Mouse (Mus musculus): ENCODE data around the gene Magi3. TPM values are rescaled to one million over a fixed set of nuclear protein-coding genes. Genes with fewer than 3 reads are reported as not detected.

The Magi3 gene
- polyA plus RNA-seq, 1 experiment: 4.1 TPM

DNA sequence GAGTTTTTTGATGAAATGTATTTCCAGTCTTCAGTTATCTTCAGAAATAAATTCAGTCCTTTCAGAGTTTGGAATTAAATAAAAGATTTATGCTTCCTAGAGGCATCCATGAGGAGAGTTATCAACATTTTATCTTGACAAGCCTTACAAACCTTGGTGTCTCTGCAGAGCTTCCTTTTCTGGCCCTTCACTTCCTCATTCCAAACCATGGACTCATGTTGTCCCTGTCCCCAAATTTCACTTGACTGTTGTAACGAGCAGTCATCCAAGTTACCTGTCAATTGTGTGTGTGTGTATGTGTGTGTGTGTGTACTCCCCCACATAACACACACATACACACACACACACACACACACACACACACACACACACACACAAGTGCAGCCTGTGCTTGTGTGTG lies 26.9 kb upstream of the Magi3 start:
- Histone ChIP-seq H3K36me3 (ENCODE audit: control insufficient read depth, insufficient read depth, low read length) (no peaks in the 10 kb centered on the region), H3K4me1 (ENCODE audit: control insufficient read depth, insufficient read depth, low read length) (peaks cover 3% of the 10 kb centered on the region; the same call in 1 of the 2 replicates), H3K27me3 (ENCODE audit: control insufficient read depth, insufficient read depth, low read length) (no peaks in the 10 kb centered on the region), H3K4me3 (ENCODE audit: control insufficient read depth, low read depth, low read length) (no peak overlapping the region), H3K27ac (ENCODE audit: control insufficient read depth, insufficient read depth, low read depth, low read length) (no peak overlapping the region)
- TF ChIP-seq POLR2A (IDR thresholded peaks at IDR 0.05; ENCODE audit: control insufficient read depth, low read depth, low read length) (no peak), CTCF (IDR thresholded peaks at IDR 0.05; ENCODE audit: control insufficient read depth, insufficient read depth, insufficient replicate concordance, low read depth, low read length) (no peak)

- H3K4me3 ChIP-seq (ENCODE audit: control insufficient read depth, low read depth, low read length): no peak overlapping the region
- no peak for TF ChIP-seq CTCF (IDR thresholded peaks at IDR 0.05; ENCODE audit: control insufficient read depth, insufficient read depth, insufficient replicate concordance, low read depth, low read length)
- no peak for TF ChIP-seq POLR2A (IDR thresholded peaks at IDR 0.05; ENCODE audit: control insufficient read depth, low read depth, low read length)
- no peaks in the 10 kb centered on the region for H3K27me3 ChIP-seq (ENCODE audit: control insufficient read depth, insufficient read depth, low read length)
- no peak overlapping the region for H3K27ac ChIP-seq (ENCODE audit: control insufficient read depth, insufficient read depth, low read depth, low read length)
- H3K4me1 ChIP-seq (ENCODE audit: control insufficient read depth, insufficient read depth, low read length): peaks cover 3% of the 10 kb centered on the region; the same call in 1 of the 2 replicates
- H3K36me3 ChIP-seq (ENCODE audit: control insufficient read depth, insufficient read depth, low read length): no peaks in the 10 kb centered on the region
Measured at GRCm38 (mm10) chr3:104244373-104244772, 24.2 kb upstream of the Magi3 start.

DNA sequence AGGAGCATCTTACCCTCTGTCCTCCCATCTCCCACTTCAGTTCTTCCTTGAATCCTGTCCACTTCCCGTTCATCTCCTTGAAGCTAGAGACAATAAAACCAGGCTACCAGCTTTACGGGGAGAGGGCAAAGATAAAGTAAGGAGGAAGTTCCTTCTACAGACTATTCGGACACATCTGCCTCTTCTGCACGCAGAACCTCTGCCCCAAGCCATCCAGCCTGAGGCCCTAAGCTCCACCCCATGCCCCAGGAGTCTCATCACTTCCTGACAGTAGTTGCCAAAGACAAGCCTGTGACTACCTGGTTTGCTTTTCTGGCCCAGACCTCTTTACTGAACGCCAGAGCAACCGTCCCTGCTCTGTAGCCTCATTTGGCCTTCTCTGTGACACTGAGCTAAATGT lies 23.8 kb upstream of the Magi3 start:
- Histone ChIP-seq H3K4me3 (ENCODE audit: control insufficient read depth, low read depth, low read length) (no peak overlapping the region), H3K4me1 (ENCODE audit: control insufficient read depth, insufficient read depth, low read length) (peaks cover 3% of the 10 kb centered on the region; the same call in 1 of the 2 replicates), H3K27ac (ENCODE audit: control insufficient read depth, insufficient read depth, low read depth, low read length) (no peak overlapping the region), H3K27me3 (ENCODE audit: control insufficient read depth, insufficient read depth, low read length) (no peaks in the 10 kb centered on the region), H3K36me3 (ENCODE audit: control insufficient read depth, insufficient read depth, low read length) (no peaks in the 10 kb centered on the region)
- TF ChIP-seq CTCF (IDR thresholded peaks at IDR 0.05; ENCODE audit: control insufficient read depth, insufficient read depth, insufficient replicate concordance, low read depth, low read length) (no peak), POLR2A (IDR thresholded peaks at IDR 0.05; ENCODE audit: control insufficient read depth, low read depth, low read length) (no peak)

DNA sequence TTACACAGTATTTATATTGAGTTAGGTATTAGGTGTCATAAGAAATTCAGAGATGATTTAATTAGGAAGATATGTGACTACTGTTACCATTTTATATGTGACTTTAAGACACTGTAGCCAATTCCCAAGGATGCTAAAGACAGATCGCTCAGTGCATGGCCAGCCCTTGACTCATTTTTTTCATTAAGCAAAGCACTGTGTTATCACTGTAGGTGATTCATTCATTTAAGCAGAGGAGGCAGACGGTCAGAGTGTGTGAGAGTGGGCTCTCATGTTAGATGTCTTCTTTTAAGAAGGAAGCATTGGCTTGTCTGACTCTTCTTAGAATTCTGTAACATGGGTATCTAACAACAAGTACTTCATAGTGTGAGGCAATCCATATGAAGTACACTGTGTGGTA lies 19.6 kb upstream of the Magi3 start:
- Histone ChIP-seq H3K36me3 (ENCODE audit: control insufficient read depth, insufficient read depth, low read length) (no peaks in the 10 kb centered on the region), H3K27ac (ENCODE audit: control insufficient read depth, insufficient read depth, low read depth, low read length) (no peak overlapping the region), H3K4me3 (ENCODE audit: control insufficient read depth, low read depth, low read length) (no peak overlapping the region), H3K27me3 (ENCODE audit: control insufficient read depth, insufficient read depth, low read length) (no peaks in the 10 kb centered on the region), H3K4me1 (ENCODE audit: control insufficient read depth, insufficient read depth, low read length) (peaks cover 3% of the 10 kb centered on the region; the same call in 1 of the 2 replicates)
- TF ChIP-seq CTCF (IDR thresholded peaks at IDR 0.05; ENCODE audit: control insufficient read depth, insufficient read depth, insufficient replicate concordance, low read depth, low read length) (no peak), POLR2A (IDR thresholded peaks at IDR 0.05; ENCODE audit: control insufficient read depth, low read depth, low read length) (no peak)

DNA sequence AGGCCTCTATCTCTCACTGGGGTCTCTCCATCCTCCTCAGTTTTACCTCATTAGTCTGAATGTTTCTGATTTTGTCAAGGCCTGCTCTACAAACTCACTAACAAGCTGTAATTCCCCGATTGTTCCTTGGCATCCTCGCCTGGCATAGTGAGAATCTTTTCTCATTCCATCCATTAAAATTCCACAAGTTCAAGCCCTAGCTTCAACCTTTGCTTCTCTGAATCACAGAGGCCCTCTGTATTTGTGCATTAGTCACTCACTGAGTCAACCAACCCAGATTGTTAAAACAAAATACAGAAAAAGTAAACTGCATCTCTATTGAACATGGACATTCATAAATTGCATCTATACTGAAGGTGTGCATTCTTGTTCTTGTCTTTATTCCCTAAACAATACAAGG lies 19.2 kb upstream of the Magi3 start:
- Histone ChIP-seq H3K27me3 (ENCODE audit: control insufficient read depth, insufficient read depth, low read length) (no peaks in the 10 kb centered on the region), H3K27ac (ENCODE audit: control insufficient read depth, insufficient read depth, low read depth, low read length) (no peak overlapping the region), H3K4me1 (ENCODE audit: control insufficient read depth, insufficient read depth, low read length) (peaks cover 3% of the 10 kb centered on the region; the same call in 1 of the 2 replicates), H3K4me3 (ENCODE audit: control insufficient read depth, low read depth, low read length) (no peak overlapping the region), H3K36me3 (ENCODE audit: control insufficient read depth, insufficient read depth, low read length) (no peaks in the 10 kb centered on the region)
- TF ChIP-seq CTCF (IDR thresholded peaks at IDR 0.05; ENCODE audit: control insufficient read depth, insufficient read depth, insufficient replicate concordance, low read depth, low read length) (no peak), POLR2A (IDR thresholded peaks at IDR 0.05; ENCODE audit: control insufficient read depth, low read depth, low read length) (no peak)

DNA sequence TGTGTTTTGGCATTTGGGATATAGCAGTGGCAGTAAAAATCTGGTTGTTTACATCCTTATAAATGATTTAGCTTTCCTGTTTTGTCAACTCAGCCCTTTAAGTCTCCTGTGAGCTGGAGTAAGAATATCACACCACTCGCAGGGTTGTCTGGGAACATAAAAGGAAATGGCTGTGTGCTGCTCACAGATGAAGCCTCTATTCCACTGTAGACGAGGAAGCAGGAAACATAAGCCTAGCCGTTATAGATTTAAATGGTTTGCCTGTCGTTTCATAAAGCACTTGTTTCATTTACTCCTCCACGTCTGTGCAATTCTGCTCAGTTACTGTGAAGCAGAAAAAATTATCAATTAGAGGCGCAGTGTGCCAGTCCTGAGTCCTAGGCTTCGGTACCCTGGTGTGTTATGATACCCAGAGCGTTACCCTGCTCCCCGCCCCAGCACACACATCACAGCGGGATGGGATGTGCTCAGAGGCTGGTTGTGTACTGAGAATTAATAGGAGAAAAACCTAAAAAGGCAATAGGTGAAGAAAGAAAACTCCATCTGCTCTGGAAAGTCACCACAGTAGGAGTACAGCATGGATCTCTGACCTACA lies 17.8 kb upstream of the Magi3 start:
- Histone ChIP-seq H3K27ac (ENCODE audit: control insufficient read depth, insufficient read depth, low read depth, low read length) (no peak overlapping the region), H3K4me1 (ENCODE audit: control insufficient read depth, insufficient read depth, low read length) (no peaks in the 10 kb centered on the region), H3K4me3 (ENCODE audit: control insufficient read depth, low read depth, low read length) (no peak overlapping the region), H3K36me3 (ENCODE audit: control insufficient read depth, insufficient read depth, low read length) (no peaks in the 10 kb centered on the region), H3K27me3 (ENCODE audit: control insufficient read depth, insufficient read depth, low read length) (no peaks in the 10 kb centered on the region)
- TF ChIP-seq CTCF (IDR thresholded peaks at IDR 0.05; ENCODE audit: control insufficient read depth, insufficient read depth, insufficient replicate concordance, low read depth, low read length) (no peak), POLR2A (IDR thresholded peaks at IDR 0.05; ENCODE audit: control insufficient read depth, low read depth, low read length) (no peak)

GRCm38 (mm10) chr3:104236029-104236428 lies 15.9 kb upstream of the Magi3 start:
- Histone ChIP-seq H3K4me3 (ENCODE audit: control insufficient read depth, low read depth, low read length) (no peak overlapping the region), H3K4me1 (ENCODE audit: control insufficient read depth, insufficient read depth, low read length) (no peaks in the 10 kb centered on the region), H3K27me3 (ENCODE audit: control insufficient read depth, insufficient read depth, low read length) (no peaks in the 10 kb centered on the region), H3K36me3 (ENCODE audit: control insufficient read depth, insufficient read depth, low read length) (no peaks in the 10 kb centered on the region), H3K27ac (ENCODE audit: control insufficient read depth, insufficient read depth, low read depth, low read length) (no peak overlapping the region)
- TF ChIP-seq CTCF (IDR thresholded peaks at IDR 0.05; ENCODE audit: control insufficient read depth, insufficient read depth, insufficient replicate concordance, low read depth, low read length) (no peak), POLR2A (IDR thresholded peaks at IDR 0.05; ENCODE audit: control insufficient read depth, low read depth, low read length) (no peak)
